Mouse (Mus musculus): ENCODE data around the gene Sh3bp4. TPM values are rescaled to one million over a fixed set of nuclear protein-coding genes. Genes with fewer than 3 reads are reported as not detected.

Sh3bp4 gene
- polyA plus RNA-seq (2014; fragmentation: Illumina TruSeq; extraction: RNeasy Lipid Tissue Mini Kit (QIAGEN cat#74804)), result 5.8 TPM

GRCm38 (mm10) chr1:89070103-89070700 lies at the start of gene Sh3bp4:
TSS of gene Sh3bp4 (plus strand) at chr1:89070415.

All from ovary, adult 10 weeks (tissue).